In the genomic region with DNA sequence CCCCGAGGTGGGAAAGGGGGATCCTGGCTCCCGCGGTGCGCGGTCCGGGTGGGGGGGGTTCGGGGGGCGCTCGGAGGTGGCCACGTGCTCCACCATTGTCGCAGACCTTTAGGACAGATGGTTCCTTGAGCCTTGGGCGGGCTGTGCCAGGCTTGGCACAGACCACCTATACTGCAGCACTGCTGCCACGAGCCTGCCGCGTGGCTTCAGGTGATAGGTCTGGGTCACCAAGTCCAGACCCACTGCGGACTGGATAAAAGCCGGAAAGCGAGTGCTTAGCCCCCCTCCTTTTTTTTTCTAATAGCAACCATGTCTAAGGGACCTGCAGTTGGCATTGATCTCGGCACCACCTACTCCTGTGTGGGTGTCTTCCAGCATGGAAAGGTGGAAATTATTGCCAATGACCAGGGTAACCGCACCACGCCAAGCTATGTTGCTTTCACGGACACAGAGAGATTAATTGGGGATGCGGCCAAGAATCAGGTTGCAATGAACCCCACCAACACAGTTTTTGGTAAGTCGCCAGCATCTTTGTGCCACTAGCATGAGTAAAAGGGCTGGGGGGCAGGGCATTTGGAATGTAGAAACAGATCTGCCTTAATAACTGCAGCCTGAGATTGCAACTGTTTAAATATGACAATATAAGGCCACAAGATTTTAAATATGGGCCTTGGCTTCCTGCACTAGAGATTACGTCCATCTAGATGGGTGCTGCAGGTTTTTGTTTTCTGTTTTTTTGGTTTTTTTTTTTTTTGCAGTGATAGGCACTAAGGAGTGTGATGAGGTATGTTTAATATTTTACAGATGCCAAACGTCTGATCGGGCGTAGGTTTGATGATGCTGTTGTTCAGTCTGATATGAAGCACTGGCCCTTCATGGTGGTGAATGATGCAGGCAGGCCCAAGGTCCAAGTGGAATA, we compare ENCODE assay signal across 8 mouse cellular contexts. TPM values are rescaled to one million over a fixed set of nuclear protein-coding genes. Genes with fewer than 3 reads are reported as not detected.
DNase-seq lines count a peak whose midpoint lies in the region; ATAC-seq and TF ChIP-seq lines count a peak whose summit lies in the region.
"Not testable (repeated sequence)": the region's sequence is repeated elsewhere in the genome, so short reads cannot be mapped to it uniquely, and the experiment has no call there.

No protein-coding gene starts in this region.

- H3K9me3 ChIP-seq in hindbrain, embryonic 16.5 days (ENCODE audit: control insufficient read depth, low read length); lung, embryonic 15.5 days; neural tube, embryonic 14.5 days (ENCODE audit: control insufficient read depth, low read length): not testable (repeated sequence)

- H3K4me1 ChIP-seq in hindbrain, embryonic 16.5 days (ENCODE audit: control insufficient read depth, insufficient read depth, low read depth, low read length) = peaks cover 35% of the 10 kb centered on the region
- H3K4me1 ChIP-seq in lung, embryonic 15.5 days = peaks cover 42% of the 10 kb centered on the region
- peaks cover 19% of the 10 kb centered on the region for H3K4me1 ChIP-seq in neural tube, embryonic 14.5 days (ENCODE audit: control insufficient read depth, insufficient read depth, low read length)

- H3K27me3 ChIP-seq in C2C12 (ENCODE audit: control insufficient read depth, insufficient read depth, insufficient read length); hindbrain, embryonic 16.5 days (replicated peaks; ENCODE audit: control insufficient read depth, insufficient read depth, low read length); lung, embryonic 15.5 days; neural tube, embryonic 14.5 days (ENCODE audit: control insufficient read depth, insufficient read depth, low read length): not testable (repeated sequence)

- peak overlapping the region; percentile 94 for H3ac ChIP-seq in C2C12 (ENCODE audit: control insufficient read depth, insufficient read length, low read depth)

- peaks cover 23% of the 10 kb centered on the region for H3K79me3 ChIP-seq in C2C12 (ENCODE audit: low read depth)

- peak overlapping the region; percentile 76 for H3K4me3 ChIP-seq in C2C12 (ENCODE audit: insufficient read depth, poor library complexity, severe bottlenecking)
- peak overlapping the region; percentile 80 for H3K4me3 ChIP-seq in hindbrain, embryonic 16.5 days (ENCODE audit: low read length)
- H3K4me3 ChIP-seq in lung, embryonic 15.5 days = peak overlapping the region; percentile 81
- peak overlapping the region; percentile 94 for H3K4me3 ChIP-seq in neural tube, embryonic 14.5 days (ENCODE audit: low read depth, low read length)

- peak overlapping the region; percentile 98 for H3K9ac ChIP-seq in hindbrain, embryonic 16.5 days (ENCODE audit: low read depth, low read length)
- H3K9ac ChIP-seq in lung, embryonic 15.5 days = peak overlapping the region; percentile 96
- peak overlapping the region; percentile 99 for H3K9ac ChIP-seq in neural tube, embryonic 14.5 days (replicated peaks; ENCODE audit: low read depth, low read length)

- peaks cover 32% of the 10 kb centered on the region for H3K36me3 ChIP-seq in C2C12 (ENCODE audit: control insufficient read depth, insufficient read depth)
- H3K36me3 ChIP-seq in hindbrain, embryonic 16.5 days (ENCODE audit: control insufficient read depth, insufficient read depth, low read length) = not testable (repeated sequence)
- H3K36me3 ChIP-seq in lung, embryonic 15.5 days = peaks cover 37% of the 10 kb centered on the region
- H3K36me3 ChIP-seq in neural tube, embryonic 14.5 days (ENCODE audit: control insufficient read depth, insufficient read depth, low read length) = peaks cover 23% of the 10 kb centered on the region

- peaks cover 41% of the 10 kb centered on the region for H3K79me2 ChIP-seq in C2C12 (ENCODE audit: control insufficient read depth, insufficient read depth)

- peak; percentile 44 for DNase-seq in adrenal gland, postnatal 25 days
- DNase-seq in embryo, embryonic 10.5 days (ENCODE audit: low spot score) = peak; percentile 63
- peak; percentile 29 for DNase-seq in gastrocnemius, postnatal 10 days
- peak; percentile 32 to 59 for DNase-seq in layer of hippocampus, postnatal 10 days (ENCODE audit: low spot score in 2 of 2)

- TF ChIP-seq CTCF in C2C12 (IDR thresholded peaks at IDR 0.05; ENCODE audit: control insufficient read depth, insufficient read depth, insufficient read length) = not testable (repeated sequence)

- peak overlapping the region; percentile 79 for H3K4me2 ChIP-seq in hindbrain, embryonic 16.5 days (ENCODE audit: low read length)
- peak overlapping the region; percentile 64 for H3K4me2 ChIP-seq in lung, embryonic 15.5 days
- peak overlapping the region; percentile 84 for H3K4me2 ChIP-seq in neural tube, embryonic 14.5 days (ENCODE audit: low read depth, low read length)

- H3K27ac ChIP-seq in hindbrain, embryonic 16.5 days (ENCODE audit: low read depth, low read length) = peak overlapping the region; percentile 95
- H3K27ac ChIP-seq in lung, embryonic 15.5 days = peak overlapping the region; percentile 91
- H3K27ac ChIP-seq in neural tube, embryonic 14.5 days (ENCODE audit: low read depth, low read length) = peak overlapping the region; percentile 100

- WGBS in hindbrain, embryonic 16.5 days = under 1% methylated on average over 27 of the region's 28 CpGs
- 0% methylated on average over 26 of the region's 28 CpGs for WGBS in lung, embryonic 15.5 days
- WGBS in neural tube, embryonic 14.5 days = under 1% methylated on average over 21 of the region's 28 CpGs

- ATAC-seq in hindbrain, embryonic 16.5 days = peak; percentile 7
- ATAC-seq in lung, embryonic 15.5 days (ENCODE audit: borderline replicate concordance, extremely low read depth, low FRiP score, low TSS enrichment) = peak; percentile 1; the same call in 1 of the 2 replicates
- peak; percentile 20 for ATAC-seq in neural tube, embryonic 14.5 days (ENCODE audit: low read depth)

RNA-seq across cellular contexts. Expression of a gene that starts 1.1 kb away (rescaled TPM):
- 1,815 TPM for polyA plus RNA-seq in C2C12 (2012; fragmentation: generic; extraction: Trizol)
- 1,395 and 2,721 TPM in 2 replicates for total RNA-seq in adrenal gland, postnatal 25 days (2021)
- total RNA-seq in gastrocnemius, postnatal 10 days (2021) = 1,000 to 10,000 TPM; 1,094 to 1,113 TPM
- polyA plus RNA-seq in hindbrain, embryonic 16.5 days (2015; fragmentation: Nextera tagmentation; extraction: Ambion mirVana) = 3,309 and 3,384 TPM in 2 replicates
- total RNA-seq in layer of hippocampus, postnatal 10 days (2021) = 1,000 to 10,000 TPM; 1,788 to 2,276 TPM
- 2,564 and 2,677 TPM in 2 replicates for polyA plus RNA-seq in lung, embryonic 15.5 days (2015; fragmentation: Nextera tagmentation; extraction: Ambion mirVana)
- polyA plus RNA-seq in neural tube, embryonic 14.5 days (2014; fragmentation: Nextera tagmentation; extraction: Ambion mirVana) = 2,884 and 3,125 TPM in 2 replicates

Comparison
In these comparisons a context has a peak if more than half of its experiments do, and no peak if none do; other contexts are left out.
1. Peak in every context shown above with its lines: DNase-seq, ATAC-seq, H3K4me3 ChIP-seq and H3K27ac ChIP-seq.